Mouse (Mus musculus) cerebellum, postnatal 25 days (tissue): ENCODE measurements around the gene Pitpnc1.

Experiments
- DNase-seq, 2 experiments: peaks; one replicate each; pipeline ENCODE4 v3.0.0; 2021; ENCODE audit warnings: mixed read lengths in 2 of 2

Pitpnc1 gene

GRCm38 (mm10) chr11:107321819-107322218 lies 148.7 kb downstream of the Pitpnc1 start:
- DNase-seq = no peak

DNA sequence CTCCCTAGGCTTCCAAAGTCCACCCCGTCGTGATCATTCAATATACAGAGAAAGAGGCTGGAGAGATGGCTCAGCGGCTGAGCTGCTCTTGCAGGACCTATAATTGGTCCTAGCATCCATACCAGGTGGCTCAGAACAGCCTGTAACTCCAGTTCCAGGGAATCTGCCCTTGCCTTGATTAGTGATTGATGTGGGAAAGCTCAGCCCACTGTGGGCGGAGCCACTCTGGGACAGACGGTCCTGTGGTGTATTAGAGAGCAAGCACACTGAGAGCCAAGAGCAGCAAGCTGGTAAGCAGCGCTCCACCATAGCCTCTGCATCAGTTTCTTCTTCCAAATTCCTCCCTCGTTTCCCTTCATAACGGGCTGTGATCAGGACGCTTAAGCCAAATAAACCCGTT lies 150.6 kb downstream of the Pitpnc1 start:
- no peak for DNase-seq

- no peak for DNase-seq
Measured at GRCm38 (mm10) chr11:107317653-107318281, 152.7 kb downstream of the Pitpnc1 start.

DNA sequence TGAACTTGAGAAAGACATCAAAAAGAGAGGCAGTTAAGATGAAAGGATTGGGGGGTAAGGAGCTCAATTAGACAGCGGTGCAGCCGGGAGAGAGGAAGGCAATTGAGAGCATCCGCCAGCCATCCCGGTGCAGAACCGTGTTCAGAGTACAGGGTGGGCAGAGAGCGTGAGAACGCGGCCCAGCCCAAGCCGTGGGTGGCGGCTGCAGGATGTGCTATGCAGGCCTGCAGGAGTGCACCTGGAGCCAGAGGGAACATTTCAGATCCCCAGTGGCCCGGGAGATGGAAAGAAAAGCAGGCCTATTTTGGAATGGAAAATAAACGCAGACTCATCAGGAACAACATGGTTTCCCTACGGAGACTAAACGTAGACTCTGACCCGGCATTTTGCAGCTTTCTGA lies 155.0 kb downstream of the Pitpnc1 start:
- no peak for DNase-seq

DNA sequence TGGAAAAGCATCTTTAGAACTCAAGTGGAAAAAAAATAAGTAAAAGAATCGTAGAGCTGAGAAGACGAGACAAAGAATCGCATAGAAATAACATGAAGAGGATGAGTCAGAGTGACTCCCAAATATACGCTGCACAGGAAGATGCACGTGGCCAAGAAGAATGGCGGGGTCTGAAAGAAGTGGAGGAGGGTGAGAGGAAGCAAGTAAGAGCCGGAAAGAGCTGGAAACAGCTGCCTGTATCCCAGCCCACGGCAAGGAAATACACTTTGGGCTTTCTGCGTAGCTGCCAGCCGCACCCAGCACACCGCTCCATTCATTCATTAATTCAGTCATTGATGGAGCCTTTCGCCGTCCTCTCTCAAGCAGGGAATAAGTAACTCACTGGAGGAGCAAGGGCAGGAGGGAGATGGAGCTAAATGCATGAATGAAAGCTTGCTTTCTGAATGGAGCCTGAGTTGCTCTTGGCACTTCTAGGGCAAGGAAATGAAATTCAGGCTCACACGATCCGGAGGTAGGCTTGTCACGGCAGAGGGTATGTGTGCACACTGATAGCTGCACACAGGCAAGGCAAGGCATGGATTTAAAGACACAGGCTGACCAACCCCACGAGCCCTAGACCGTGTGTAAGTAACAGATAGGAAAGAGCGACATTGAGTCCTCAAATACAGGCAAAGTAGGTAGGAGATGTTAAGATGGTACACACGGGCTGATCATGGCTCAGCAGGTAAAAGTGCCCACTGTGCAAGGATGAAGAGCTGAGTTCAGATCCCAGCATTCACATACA lies 160.0 kb downstream of the Pitpnc1 start:
- DNase-seq = no peak

GRCm38 (mm10) chr11:107306170-107306569 lies 164.3 kb downstream of the Pitpnc1 start:
- DNase-seq = no peak

- no peak for DNase-seq
Measured at GRCm38 (mm10) chr11:107302141-107302540, 168.4 kb downstream of the Pitpnc1 start.

- no peak for DNase-seq
Measured at GRCm38 (mm10) chr11:107300235-107300634, 170.3 kb downstream of the Pitpnc1 start.

DNA sequence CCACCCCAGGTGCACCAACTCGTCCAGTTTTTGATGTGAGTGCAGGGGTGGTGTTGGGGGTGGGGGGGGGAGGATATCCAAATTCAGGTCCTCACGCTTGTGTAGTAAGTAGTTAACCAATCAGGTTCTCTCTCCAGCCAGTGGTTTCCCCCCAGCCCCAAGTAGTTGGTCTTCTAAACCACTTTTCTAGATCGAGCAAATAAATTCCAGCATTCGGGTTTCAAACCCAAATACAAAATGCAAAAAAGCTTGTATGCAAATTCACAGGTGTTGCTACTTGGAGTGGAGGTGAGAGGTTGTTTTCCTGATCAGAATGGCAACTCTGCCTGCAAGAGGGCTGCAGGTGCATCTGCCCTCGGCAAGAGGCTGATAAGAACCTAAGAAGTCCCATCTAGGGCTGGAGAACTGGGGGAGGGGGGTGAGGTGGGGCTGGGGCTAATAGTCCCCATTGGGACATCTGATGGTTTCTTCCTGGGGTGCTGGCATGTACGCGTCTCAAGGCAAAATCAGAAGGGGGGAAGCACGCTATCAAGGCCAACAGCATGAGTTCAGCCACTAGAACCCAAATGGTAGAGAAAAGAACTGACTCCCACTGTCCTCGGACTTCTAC lies 170.9 kb downstream of the Pitpnc1 start:
- no peak for DNase-seq

DNA sequence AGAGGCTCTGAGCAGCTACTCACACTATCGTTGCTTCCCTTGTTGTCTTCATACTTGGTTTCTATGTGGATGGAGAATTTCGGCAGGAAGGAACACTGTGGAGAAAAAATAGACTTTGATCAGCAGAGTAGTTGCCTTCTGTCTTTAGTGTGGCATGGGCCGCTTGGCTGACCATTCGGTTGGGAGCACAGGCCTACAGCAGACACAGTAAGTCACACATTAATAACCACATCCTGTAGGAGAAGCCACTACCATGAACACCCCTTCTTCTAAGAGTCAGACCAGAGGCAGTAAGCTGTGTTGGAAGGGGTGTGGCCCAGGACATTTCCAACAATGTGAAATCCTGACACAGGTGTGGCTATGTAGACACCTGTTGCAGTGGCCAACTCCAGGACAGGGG lies 174.3 kb downstream of the Pitpnc1 start:
- DNase-seq = no peak

DNA sequence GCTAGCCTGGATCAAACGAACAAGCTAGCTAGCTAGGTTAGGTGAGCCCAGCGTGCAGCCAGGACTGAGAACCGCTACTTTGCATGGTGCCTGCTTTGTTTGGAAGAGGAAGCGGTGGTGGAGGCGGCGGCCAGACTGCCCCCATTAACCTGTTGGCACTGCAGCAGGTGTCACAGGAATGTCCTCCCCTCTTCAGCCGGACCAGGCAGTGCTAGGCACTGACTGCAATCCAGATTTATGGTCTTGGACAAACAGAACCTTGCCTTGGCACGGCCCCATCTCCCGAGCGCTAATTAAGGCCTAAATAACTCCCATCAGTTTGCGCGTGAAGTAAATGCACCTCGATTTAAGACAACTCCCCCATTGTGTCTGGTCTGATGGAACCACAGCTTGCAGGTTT lies 178.5 kb downstream of the Pitpnc1 start:
- DNase-seq = peak; percentile 40 to 60

- no peak for DNase-seq
Measured at GRCm38 (mm10) chr11:107288186-107288563, 182.3 kb downstream of the Pitpnc1 start.

DNA sequence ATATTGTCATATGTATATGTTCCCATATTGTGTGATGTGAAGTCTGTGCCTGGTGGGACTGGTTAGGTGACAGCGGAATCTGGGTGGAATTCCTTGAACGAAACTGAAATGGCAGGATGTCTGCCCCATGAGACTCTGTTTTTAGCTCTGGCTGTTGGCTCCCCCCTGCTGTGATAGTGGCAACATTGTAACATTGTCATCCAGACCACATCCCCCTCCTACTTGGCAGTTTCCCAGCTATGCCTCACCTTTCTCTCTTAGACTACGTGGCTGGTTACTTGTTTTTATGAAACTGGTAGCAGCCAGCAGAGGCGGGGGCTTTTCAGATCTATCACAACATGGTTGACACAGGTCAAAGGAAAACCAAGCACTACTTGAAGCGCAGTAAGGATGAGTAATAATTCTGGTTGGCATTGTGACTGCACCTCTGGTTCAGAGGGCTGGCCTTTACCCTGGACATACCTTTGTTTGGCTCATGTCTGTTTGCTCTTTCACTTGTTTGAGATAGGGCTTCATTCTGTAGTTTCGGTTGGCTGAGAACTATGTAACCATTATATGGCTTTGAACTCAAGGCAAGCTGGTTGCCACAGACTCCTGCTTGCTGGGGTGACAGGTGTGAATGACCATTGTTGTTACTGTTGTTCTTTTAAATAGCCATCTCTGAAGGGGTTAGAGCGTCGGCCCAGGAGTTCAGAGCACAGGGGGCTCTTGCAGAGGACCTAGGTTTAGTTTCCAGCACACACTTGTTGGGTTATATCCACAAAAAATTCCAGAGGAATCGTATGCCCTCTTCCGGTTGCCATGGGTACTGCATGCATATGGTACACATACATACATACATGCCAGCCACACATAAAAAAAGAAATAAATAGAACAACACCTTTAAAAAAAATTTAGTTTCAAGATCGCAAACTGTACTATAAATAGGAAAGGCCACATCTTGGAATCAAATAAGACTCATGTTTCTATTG lies 183.0 kb downstream of the Pitpnc1 start:
- DNase-seq = peak in 1 of 2 experiments; percentile 37

GRCm38 (mm10) chr11:107285731-107286130 lies 184.8 kb downstream of the Pitpnc1 start:
- DNase-seq = peak; percentile 44 to 53

- DNase-seq = peak; percentile 57 to 77
Measured at GRCm38 (mm10) chr11:107283632-107284031, 186.9 kb downstream of the Pitpnc1 start.

GRCm38 (mm10) chr11:107282481-107282880 lies 188.0 kb downstream of the Pitpnc1 start:
- no peak for DNase-seq

- DNase-seq = no peak
Measured at GRCm38 (mm10) chr11:107279258-107279657, 191.2 kb downstream of the Pitpnc1 start.

GRCm38 (mm10) chr11:107276898-107277297 lies 193.6 kb downstream of the Pitpnc1 start:
- DNase-seq = no peak

- DNase-seq = no peak
Measured at GRCm38 (mm10) chr11:107276337-107276736, 194.2 kb downstream of the Pitpnc1 start.

DNA sequence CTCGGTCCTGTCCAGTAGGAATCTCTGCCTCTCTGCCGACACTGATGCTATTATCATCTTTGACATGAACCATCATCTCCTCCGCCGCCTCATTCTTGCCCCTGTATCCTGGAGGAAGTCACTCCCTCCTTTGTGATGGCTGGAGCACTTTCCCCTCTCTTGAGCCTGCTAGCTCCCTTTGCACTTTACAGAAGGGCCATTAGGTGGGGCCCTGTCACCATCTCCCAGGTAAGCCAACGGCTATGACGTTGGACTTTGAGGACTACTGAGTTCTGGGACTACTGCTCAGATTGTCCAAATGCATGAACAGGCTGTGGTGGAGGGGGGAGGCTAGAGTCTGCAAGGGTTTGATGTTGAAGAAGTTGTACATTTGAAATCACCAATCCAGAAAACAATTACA lies 194.6 kb downstream of the Pitpnc1 start:
- peak; percentile 78 to 86 for DNase-seq

GRCm38 (mm10) chr11:107274206-107274605 lies 196.3 kb downstream of the Pitpnc1 start:
- DNase-seq = peak; percentile 48 to 55

GRCm38 (mm10) chr11:107272351-107272975 lies 198.0 kb downstream of the Pitpnc1 start:
- DNase-seq = peak; percentile 47 to 73
